Mouse (Mus musculus): ENCODE results near the gene Plekha4.
A peak's percentile ranks its signal among the peaks of the same experiment; 100 is the strongest.

DNA sequence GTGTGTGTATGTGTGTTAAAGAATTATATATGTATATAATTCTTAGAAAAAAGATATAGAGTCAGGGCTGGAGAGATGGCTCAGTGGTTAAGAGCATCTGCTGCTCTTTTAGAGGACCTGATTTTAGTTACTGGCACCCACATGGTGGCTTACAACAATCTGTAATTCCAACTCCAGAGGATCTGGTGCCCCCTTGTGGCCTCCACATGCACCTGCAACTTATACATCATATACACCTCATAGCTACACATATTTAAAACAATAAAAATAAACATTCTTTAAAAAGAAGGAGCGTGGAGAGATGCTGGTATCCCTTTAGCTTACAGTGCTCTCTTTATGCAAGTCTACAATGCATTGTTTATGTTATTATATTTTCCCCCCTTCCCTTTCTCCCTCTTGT is 18.4 kb downstream of the Plekha4 start:
- peak; percentile 51 for TF ChIP-seq CTCF (IDR thresholded peaks at IDR 0.05; ENCODE audit: low read depth)
- no peak for TF ChIP-seq EP300 (IDR thresholded peaks at IDR 0.05; ENCODE audit: low read depth)

Measured in liver, postnatal 0 days (tissue).